Mouse (Mus musculus) CH12.LX (cell line): ENCODE results near the gene D630036H23Rik. TPM values are rescaled to one million over a fixed set of nuclear protein-coding genes. Genes with fewer than 3 reads are reported as not detected.

Experiments
- DNase-seq: peaks from one replicate; pipeline ENCODE4 v3.0.0-alpha.2; 2013; ENCODE audit errors: extremely low read depth
- H3K27ac ChIP-seq: 2 replicates; pipeline ENCODE4 v1.5.1; 2012; ENCODE audit warnings: low read depth, mild to moderate bottlenecking, control low read depth, moderate library complexity; ENCODE audit not compliant: insufficient read depth
- H3K27me3 ChIP-seq: replicated peaks from 2 replicates; pipeline ENCODE3; 2012; ENCODE audit warnings: inconsistent platforms
- H3K36me3 ChIP-seq, 2 experiments: replicated peaks in 1 of 2; 2 replicates each; pipeline versions ENCODE3 to v1.6.1; 2012; ENCODE audit warnings: inconsistent platforms in 1 of 2, low read length in 1 of 2, mild to moderate bottlenecking in 1 of 2, mixed read lengths in 1 of 2, moderate library complexity in 1 of 2; ENCODE audit not compliant: control insufficient read depth in 1 of 2, insufficient read depth in 1 of 2
- H3K4me1 ChIP-seq, 2 experiments: 2 replicates each; pipeline ENCODE4 v1.6.1; 2012; ENCODE audit warnings: inconsistent platforms in 1 of 2, moderate library complexity in 1 of 2; ENCODE audit not compliant: insufficient read depth in 2 of 2, control insufficient read depth in 1 of 2
- H3K4me2 ChIP-seq: 2 replicates; pipeline ENCODE4 v1.6.1; 2012; ENCODE audit warnings: low read depth, mild to moderate bottlenecking, control low read depth; ENCODE audit not compliant: poor library complexity, insufficient read depth, severe bottlenecking
- H3K4me3 ChIP-seq, 3 experiments: fragments of 150-350 bp in 1 of 3; sonication (generic) in 1 of 3; replicated peaks in 1 of 3; 2 replicates each; pipeline versions ENCODE3 to v1.5.1; 2011 to 2012; ENCODE audit warnings: low read depth in 2 of 3, low read length in 2 of 3, mild to moderate bottlenecking in 2 of 3, moderate library complexity in 2 of 3, control low read depth in 1 of 3, improper control_type of control experiment in 1 of 3, inconsistent platforms in 1 of 3, mixed read lengths in 1 of 3; ENCODE audit not compliant: poor library complexity in 1 of 3
- H3K79me2 ChIP-seq: replicated peaks from 2 replicates; pipeline ENCODE4 v1.6.1; 2012; ENCODE audit warnings: mild to moderate bottlenecking, moderate library complexity; ENCODE audit not compliant: control insufficient read depth, poor library complexity, insufficient read depth, severe bottlenecking; ENCODE audit errors: extremely low read depth
- H3K9ac ChIP-seq: 2 replicates; pipeline ENCODE4 v1.6.1; 2012; ENCODE audit warnings: low read depth, mild to moderate bottlenecking, control low read depth, moderate library complexity; ENCODE audit not compliant: insufficient read depth
- H3K9me3 ChIP-seq: replicated peaks from 2 replicates; pipeline ENCODE3; 2012; ENCODE audit warnings: low read length, inconsistent platforms, mixed read lengths
- CHD1 ChIP-seq: IDR thresholded peaks from 2 replicates; pipeline ENCODE4 v1.6.1; 2012; ENCODE audit warnings: low read depth, low read length, improper control_type of control experiment, inconsistent platforms
- CHD2 ChIP-seq: IDR thresholded peaks from 2 replicates; pipeline ENCODE4 v1.6.1; 2011; ENCODE audit warnings: low read length, improper control_type of control experiment
- CTCF ChIP-seq, 2 experiments: IDR thresholded peaks in 1 of 2; conservative IDR thresholded peaks in 1 of 2; 2 replicates each; pipeline ENCODE4 v1.5.1; 2011 to 2012; ENCODE audit warnings: low read depth in 2 of 2, low read length in 2 of 2, improper control_type of control experiment in 1 of 2, inconsistent platforms in 1 of 2, mild to moderate bottlenecking in 1 of 2, moderate library complexity in 1 of 2
- E2F4 ChIP-seq: IDR thresholded peaks from 2 replicates; pipeline ENCODE4 v1.6.1; 2011; ENCODE audit warnings: low read depth, low read length, improper control_type of control experiment; ENCODE audit not compliant: insufficient replicate concordance
- ELF1 ChIP-seq: IDR thresholded peaks from 2 replicates; pipeline ENCODE4 v1.6.1; 2014; ENCODE audit warnings: low read depth, mild to moderate bottlenecking, inconsistent platforms, low read length, improper control_type of control experiment
- ETS1 ChIP-seq: conservative IDR thresholded peaks from 2 replicates; pipeline ENCODE4 v1.6.1; 2012; ENCODE audit warnings: low read depth, mild to moderate bottlenecking, inconsistent platforms, low read length, improper control_type of control experiment, moderate library complexity
- GABPA ChIP-seq: IDR thresholded peaks from 2 replicates; pipeline ENCODE4 v1.6.1; 2012; ENCODE audit warnings: low read depth, low read length, improper control_type of control experiment, inconsistent platforms; ENCODE audit not compliant: insufficient replicate concordance
- IRF4 ChIP-seq: IDR thresholded peaks from 2 replicates; pipeline ENCODE4 v1.6.1; 2014; ENCODE audit warnings: low read depth, mild to moderate bottlenecking, inconsistent platforms, low read length, improper control_type of control experiment
- JUN ChIP-seq: IDR thresholded peaks from 2 replicates; pipeline ENCODE4 v1.6.1; 2011; ENCODE audit warnings: low read depth, mild to moderate bottlenecking, low read length, improper control_type of control experiment, moderate library complexity; ENCODE audit not compliant: insufficient read depth
- JUND ChIP-seq: conservative IDR thresholded peaks from 2 replicates; pipeline ENCODE4 v1.6.1; 2011; ENCODE audit warnings: low read depth, low read length, improper control_type of control experiment
- KAT2A ChIP-seq: IDR thresholded peaks from 2 replicates; pipeline ENCODE4 v1.6.1; 2012; ENCODE audit warnings: low read length, improper control_type of control experiment, inconsistent platforms; ENCODE audit not compliant: insufficient replicate concordance
- MEF2A ChIP-seq: IDR thresholded peaks from 2 replicates; pipeline ENCODE4 v1.6.1; 2014; ENCODE audit warnings: low read depth, mild to moderate bottlenecking, inconsistent platforms, low read length, improper control_type of control experiment, borderline replicate concordance
- MYC ChIP-seq: IDR thresholded peaks from 2 replicates; pipeline ENCODE4 v1.6.1; 2011; ENCODE audit warnings: low read depth, mild to moderate bottlenecking, improper control_type of control experiment, low read length
- NELFE ChIP-seq: IDR thresholded peaks from 2 replicates; pipeline ENCODE4 v1.6.1; 2011; ENCODE audit warnings: low read depth, low read length, improper control_type of control experiment
- PAX5 ChIP-seq: IDR thresholded peaks from 2 replicates; pipeline ENCODE4 v1.6.1; 2012; ENCODE audit warnings: low read length, inconsistent platforms, mixed read lengths
- POLR2AphosphoS2 ChIP-seq: IDR thresholded peaks from 2 replicates; pipeline ENCODE4 v1.6.1; 2011; ENCODE audit warnings: low read depth, low read length, improper control_type of control experiment
- RAD21 ChIP-seq: IDR thresholded peaks from 2 replicates; pipeline ENCODE4 v1.6.1; 2011; ENCODE audit warnings: low read depth, mild to moderate bottlenecking, low read length, improper control_type of control experiment, moderate library complexity
- SIN3A ChIP-seq: IDR thresholded peaks from 2 replicates; pipeline ENCODE4 v1.6.1; 2012; ENCODE audit warnings: low read length, improper control_type of control experiment, inconsistent platforms
- TBP ChIP-seq: conservative IDR thresholded peaks from 2 replicates; pipeline ENCODE4 v1.6.1; 2011; ENCODE audit warnings: low read depth, low read length, improper control_type of control experiment
- USF1 ChIP-seq: IDR thresholded peaks from 2 replicates; pipeline ENCODE4 v1.6.1; 2014; ENCODE audit warnings: low read depth, mild to moderate bottlenecking, inconsistent platforms, low read length, improper control_type of control experiment
- USF2 ChIP-seq: conservative IDR thresholded peaks from 2 replicates; pipeline ENCODE4 v1.6.1; 2011; ENCODE audit warnings: low read depth, low read length, improper control_type of control experiment
- ZKSCAN1 ChIP-seq: IDR thresholded peaks from 2 replicates; pipeline ENCODE4 v1.6.1; 2012; ENCODE audit warnings: low read depth, inconsistent platforms, low read length, improper control_type of control experiment, borderline replicate concordance
- ZMIZ1 ChIP-seq: IDR thresholded peaks from 2 replicates; pipeline ENCODE4 v1.6.1; 2012; ENCODE audit warnings: low read depth, mild to moderate bottlenecking, inconsistent platforms, low read length, improper control_type of control experiment
- dilution Hi-C: fragments of 300-500 bp; cut with MboI; formaldehyde crosslinking; loops from 2 replicates; pipeline ENCODE4 v1.14.3; 2020; ENCODE audit warnings: low sequenced_read_pairs; ENCODE audit not compliant: extremely low pct_unique_long_range_greater_than_20kb, extremely low pct_ligation_motif_present
- in situ Hi-C: fragments of 300-500 bp; cut with MboI; formaldehyde crosslinking; loops from 3 replicates; pipeline ENCODE4 v1.14.3; 2019; ENCODE audit warnings: low sequenced_read_pairs, low pct_ligation_motif_present, low pct_unique_long_range_greater_than_20kb, mixed read lengths
- polyA plus RNA-seq: library from polyadenylated mRNA; unstranded; fragments of >175 nt; gene quantifications from 2 replicates; pipeline ENCODE4 v1.2.1, GENCODE M21; 2012; ENCODE audit warnings: low read depth; ENCODE audit not compliant: insufficient read length
- total RNA-seq, 2 experiments: library from RNA; depleted of rRNA; stranded (reverse); fragments of 300-350 nt in 1 of 2; fragments of >200 nt in 1 of 2; gene quantifications; 2 replicates each; pipeline ENCODE4 v1.2.3; 2012 to 2014

Gene D630036H23Rik
- total and polyA plus RNA-seq, 3 experiments: 0.25 TPM; not detected in 2

GRCm38 (mm10) chr12:36426163-36427045 lies 44.4 kb upstream of the D630036H23Rik start:
- Histone ChIP-seq H3K4me1 (no peaks in the 10 kb centered on the region; a peak in 1 of 4 replicates), H3K4me2 (no peak overlapping the region), H3K4me3 (no peak overlapping the region), H3K9me3 (no peaks in the 10 kb centered on the region), H3K27me3 (no peaks in the 10 kb centered on the region), H3K27ac (no peak overlapping the region), H3K9ac (no peak overlapping the region), H3K36me3 (no peaks in the 10 kb centered on the region), H3K79me2 (no peaks in the 10 kb centered on the region)
- in situ Hi-C loops: no loop called here
- TF ChIP-seq PAX5: no peak
- no peak for TF ChIP-seq ZMIZ1
- no peak for TF ChIP-seq ETS1
- no peak for TF ChIP-seq JUND
- TF ChIP-seq MYC: no peak
- TF ChIP-seq TBP: no peak
- no peak for TF ChIP-seq ELF1
- TF ChIP-seq CHD2: no peak
- no peak for TF ChIP-seq E2F4
- no peak for TF ChIP-seq ZKSCAN1
- TF ChIP-seq USF1: no peak
- no peak for TF ChIP-seq RAD21
- no peak for DNase-seq
- dilution Hi-C loops: no loop called here

- H3K27me3 ChIP-seq: no peaks in the 10 kb centered on the region
- H3K4me1 ChIP-seq: no peaks in the 10 kb centered on the region; a peak in 1 of 4 replicates
- H3K9ac ChIP-seq: no peak overlapping the region
- TF ChIP-seq GABPA (no peak), MEF2A (no peak), USF1 (no peak), JUND (no peak), KAT2A (no peak), JUN (no peak), CTCF (conservative IDR thresholded peaks at IDR 0.05 in 1 of 2, IDR thresholded peaks at IDR 0.05 in 1 of 2; ENCODE audit: low read depth in 2 of 2, low read length in 2 of 2) (no peak), POLR2AphosphoS2 (no peak), RAD21 (no peak), IRF4 (no peak), SIN3A (no peak), NELFE (no peak), CHD1 (no peak), PAX5 (no peak), USF2 (no peak)
- dilution Hi-C loops (no loop called here), in situ Hi-C loops (no loop called here)
- H3K4me2 ChIP-seq: no peak overlapping the region
- H3K4me3 ChIP-seq: no peak overlapping the region
- no peak overlapping the region for H3K27ac ChIP-seq
- no peaks in the 10 kb centered on the region for H3K36me3 ChIP-seq
- DNase-seq: no peak
- no peaks in the 10 kb centered on the region for H3K79me2 ChIP-seq
- H3K9me3 ChIP-seq: no peaks in the 10 kb centered on the region
Observed at GRCm38 (mm10) chr12:36425258-36425657, 43.3 kb upstream of the D630036H23Rik start.
